Comparison of ENCODE assay signal across 14 mouse cellular contexts in the genomic region with DNA sequence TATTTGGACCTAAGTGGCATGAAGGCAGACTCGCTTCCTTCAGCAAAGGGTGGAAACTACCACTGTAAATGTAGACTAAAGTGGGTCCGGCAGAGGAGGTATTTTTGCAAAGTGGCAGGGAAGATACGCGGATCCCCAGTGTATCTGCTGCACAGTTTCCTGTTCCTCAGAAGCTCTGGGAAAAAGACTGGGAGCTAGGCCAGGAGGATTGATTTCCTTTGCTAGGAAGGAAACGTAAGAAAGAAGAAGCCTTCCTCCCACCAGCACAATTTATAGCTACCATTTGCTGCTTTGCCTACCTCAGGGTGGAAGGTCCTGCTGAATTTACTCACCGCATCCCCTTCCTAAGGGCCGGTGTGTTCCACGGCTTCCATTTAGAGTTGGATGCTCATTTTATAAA.
"Had no signal": no experiment of that assay in that cellular context is flagged by ENCODE, and none has a peak within 500 bp of the region (broad histone marks: within the 10 kb centered on the region; RNA-seq: fewer than 3 reads in every experiment).

No protein-coding gene starts in this region.

- ATAC-seq: forebrain, postnatal 0 days; hindbrain, postnatal 0 days; intestine, embryonic 16.5 days; liver, embryonic 12.5 days had no signal

- DNase-seq: forebrain, postnatal 0 days; gastrocnemius, postnatal 14 days; gastrocnemius, postnatal 36 days; heart, adult 11 months; heart, adult 2 months; heart, postnatal 36 days; kidney, adult 18-20 months; kidney, adult 9 months; layer of hippocampus, adult 9-11 months; layer of hippocampus, postnatal 36 days; left cerebral cortex, postnatal 4 days had no signal
